Mouse (Mus musculus) forebrain, embryonic 16.5 days (tissue): ENCODE results near the gene Tbca. TPM values are rescaled to one million over a fixed set of nuclear protein-coding genes. Genes with fewer than 3 reads are reported as not detected.
A peak's percentile ranks its signal among the peaks of the same experiment; 100 is the strongest.

Source experiments
- ATAC-seq: fragments of 200-750 bp; cut with Nextera tagmentation; 2 replicates; pipeline ENCODE4 v1.8.0; 2017; ENCODE audit warnings: mild to moderate bottlenecking, moderate library complexity
- H3K27ac ChIP-seq: fragments of 300-500 bp; sonication (generic); 2 replicates; pipeline ENCODE4 v1.5.1; 2014; ENCODE audit warnings: low read length, control low read depth
- H3K27me3 ChIP-seq: fragments of 300-500 bp; sonication (generic); replicated peaks from 2 replicates; pipeline ENCODE4 v1.6.1; 2014; ENCODE audit warnings: low read length; ENCODE audit not compliant: control insufficient read depth, insufficient read depth
- H3K36me3 ChIP-seq: fragments of 300-500 bp; sonication (generic); 2 replicates; pipeline ENCODE4 v1.6.1; 2014; ENCODE audit not compliant: control insufficient read depth, insufficient read depth
- H3K4me1 ChIP-seq: fragments of 300-500 bp; sonication (generic); replicated peaks from 2 replicates; pipeline ENCODE4 v1.6.1; 2014; ENCODE audit warnings: low read length; ENCODE audit not compliant: control insufficient read depth, insufficient read depth
- H3K4me2 ChIP-seq: fragments of 300-500 bp; sonication (generic); 2 replicates; pipeline ENCODE4 v1.6.1; 2014; ENCODE audit warnings: mild to moderate bottlenecking, low read length, control low read depth
- H3K4me3 ChIP-seq: fragments of 300-500 bp; sonication (generic); replicated peaks from 2 replicates; pipeline ENCODE4 v1.5.1; 2014; ENCODE audit warnings: mild to moderate bottlenecking, low read length, control low read depth
- H3K9ac ChIP-seq: fragments of 300-500 bp; sonication (generic); replicated peaks from 2 replicates; pipeline ENCODE4 v1.6.1; 2014; ENCODE audit warnings: low read depth, low read length, control low read depth
- H3K9me3 ChIP-seq: fragments of 300-500 bp; sonication (generic); 2 replicates; pipeline ENCODE4 v1.6.1; 2016; ENCODE audit warnings: low read length; ENCODE audit not compliant: control insufficient read depth
- WGBS: fragments of 180-500 bp; shearing (Covaris S2); extraction: QIAGEN DNeasy Blood & Tissue Kit; methylation state at CpG from one replicate; pipeline ENCODE4 v1.1.7; 2014; 5-methylcytosine and 5-hydroxymethylcytosine counted together
- polyA plus RNA-seq: library from polyadenylated mRNA; unstranded; fragments of >200 nt; fragmentation: Nextera tagmentation; extraction: Ambion mirVana; gene quantifications from 2 replicates; pipeline ENCODE4 v1.2.1, GENCODE M21; 2015

The Tbca gene
- polyA plus RNA-seq, 1 experiment from 2014 or later: 242 TPM

DNA sequence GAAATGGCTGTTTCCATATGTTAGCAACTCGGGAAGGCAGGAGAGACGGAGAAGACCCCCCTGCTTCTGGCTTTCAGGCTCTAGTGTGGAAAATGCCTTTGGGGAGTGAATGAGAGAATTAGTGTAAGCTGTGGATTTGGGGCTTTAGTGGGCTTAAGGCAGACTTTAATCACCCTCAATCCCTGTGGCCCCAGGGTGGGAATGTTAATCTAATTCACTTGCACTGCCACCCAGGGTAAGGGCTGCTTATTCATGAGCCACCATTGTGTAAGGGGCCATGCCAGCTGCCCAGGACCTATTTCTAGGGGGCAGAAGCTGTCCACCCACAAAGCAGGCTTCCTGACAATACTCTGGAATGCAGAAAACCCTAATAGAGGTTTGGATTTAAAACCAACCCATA is 78.2 kb downstream of the Tbca start:
- ATAC-seq: no peak
- peaks cover 10% of the 10 kb centered on the region for H3K4me1 ChIP-seq
- no peaks in the 10 kb centered on the region for H3K36me3 ChIP-seq
- peaks cover 75% of the 10 kb centered on the region for H3K27me3 ChIP-seq
- WGBS: 8% methylated on average over 2 of the region's 2 CpGs
- no peaks in the 10 kb centered on the region for H3K9me3 ChIP-seq
- H3K4me2 ChIP-seq: no peak overlapping the region
- no peak overlapping the region for H3K27ac ChIP-seq
- no peak overlapping the region for H3K4me3 ChIP-seq
- no peak overlapping the region for H3K9ac ChIP-seq

DNA sequence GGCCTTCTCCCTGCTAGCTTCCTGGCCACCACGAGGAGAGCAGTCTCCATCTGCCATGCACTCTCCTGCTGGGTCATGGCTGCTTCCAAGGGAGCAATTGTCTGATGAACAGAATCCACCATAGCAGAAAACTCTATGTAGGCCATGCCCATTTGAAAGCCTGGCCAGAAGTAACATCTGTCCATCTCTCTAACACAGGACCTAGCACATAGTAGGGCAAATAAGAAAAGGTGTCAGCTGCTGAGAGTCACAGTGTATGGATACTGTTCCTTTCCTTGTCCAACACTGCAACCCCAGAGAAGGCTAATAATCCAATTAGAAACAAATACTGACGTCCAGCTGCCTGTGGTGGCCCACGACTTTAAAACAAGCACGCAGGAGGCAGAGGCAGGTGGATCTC is 79.1 kb downstream of the Tbca start:
- Histone ChIP-seq H3K27me3 (peaks cover 74% of the 10 kb centered on the region), H3K27ac (no peak overlapping the region), H3K4me2 (no peak overlapping the region), H3K9me3 (no peaks in the 10 kb centered on the region), H3K36me3 (no peaks in the 10 kb centered on the region), H3K9ac (no peak overlapping the region), H3K4me3 (no peak overlapping the region), H3K4me1 (peaks cover 10% of the 10 kb centered on the region)
- WGBS: 40% methylated on average over 4 of the region's 4 CpGs
- ATAC-seq: no peak

DNA sequence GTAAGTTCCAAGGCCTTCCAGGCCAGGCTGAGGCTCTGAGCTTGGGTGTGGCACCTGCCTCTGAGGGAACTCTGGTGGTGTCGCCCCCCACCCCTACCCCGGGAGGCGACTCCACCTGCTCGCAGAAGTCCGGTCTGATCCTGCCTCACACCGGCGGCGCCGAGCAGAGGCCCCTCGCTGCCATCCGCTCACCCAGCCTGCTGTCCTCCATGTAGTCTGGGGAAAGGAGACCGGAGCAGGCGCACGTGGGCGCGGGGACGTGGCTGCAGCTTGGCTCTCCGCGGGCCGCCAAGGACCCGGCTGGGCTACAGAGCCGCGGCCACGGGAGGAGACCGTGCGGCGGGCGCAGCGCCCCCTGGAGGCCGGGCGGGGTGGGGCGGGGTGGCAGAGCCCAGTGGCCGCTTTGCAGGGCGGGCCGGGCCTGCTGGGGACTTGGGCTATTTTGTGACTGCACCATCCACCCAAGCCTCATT is 79.8 kb downstream of the Tbca start:
- Histone ChIP-seq H3K9ac (no peak overlapping the region), H3K27ac (no peak overlapping the region), H3K27me3 (peaks cover 67% of the 10 kb centered on the region), H3K36me3 (no peaks in the 10 kb centered on the region), H3K4me3 (peak overlapping the region; percentile 29), H3K9me3 (no peaks in the 10 kb centered on the region), H3K4me1 (peaks cover 10% of the 10 kb centered on the region), H3K4me2 (peak overlapping the region; percentile 45)
- peak; percentile 82 for ATAC-seq
- under 1% methylated on average over 29 of the region's 35 CpGs for WGBS

DNA sequence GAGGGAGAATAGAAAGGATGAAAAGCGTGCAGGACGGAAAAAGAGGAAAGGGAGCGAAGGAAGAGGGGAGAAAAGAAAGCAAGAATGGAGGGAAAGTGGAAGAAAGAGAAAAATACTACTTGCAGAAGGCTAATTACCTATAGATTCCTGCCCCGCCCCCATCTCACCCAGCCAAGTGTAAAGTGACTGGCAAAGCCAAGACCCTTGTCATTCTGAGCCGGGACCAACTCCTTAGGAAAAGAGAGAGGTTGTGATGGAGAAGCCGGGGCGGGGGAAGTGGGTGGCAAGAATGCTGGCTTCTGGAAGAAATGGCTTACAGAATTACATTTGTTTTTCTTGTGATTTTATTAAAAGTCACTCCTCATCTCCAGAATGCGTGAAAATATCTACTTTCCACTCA is 80.8 kb downstream of the Tbca start:
- no peak overlapping the region for H3K4me2 ChIP-seq
- peaks cover 10% of the 10 kb centered on the region for H3K4me1 ChIP-seq
- H3K9ac ChIP-seq: no peak overlapping the region
- no peaks in the 10 kb centered on the region for H3K36me3 ChIP-seq
- H3K4me3 ChIP-seq: no peak overlapping the region
- H3K27me3 ChIP-seq: peaks cover 58% of the 10 kb centered on the region
- H3K9me3 ChIP-seq: no peaks in the 10 kb centered on the region
- no peak overlapping the region for H3K27ac ChIP-seq
- WGBS: 3% methylated on average over 8 of the region's 8 CpGs
- no peak for ATAC-seq

DNA sequence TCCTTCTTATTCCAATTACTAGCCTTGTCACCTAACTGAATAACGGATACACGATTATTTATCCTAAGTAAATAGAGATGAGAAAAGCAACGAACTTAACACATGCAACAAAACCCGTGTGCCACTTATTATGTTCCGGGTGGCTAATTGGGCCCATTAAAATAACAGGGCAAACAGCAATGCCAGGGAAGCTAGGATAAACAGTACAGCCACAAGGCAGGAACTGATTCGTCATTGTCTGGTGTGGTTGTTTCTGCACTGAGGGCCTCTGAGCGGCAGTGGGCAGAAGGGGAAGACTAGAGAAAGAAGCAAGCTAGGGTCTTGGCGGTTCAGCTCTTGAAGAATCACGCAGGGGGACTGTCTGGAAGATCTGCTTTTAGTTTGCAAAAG is 81.4 kb downstream of the Tbca start:
- H3K27me3 ChIP-seq: peaks cover 58% of the 10 kb centered on the region
- no peaks in the 10 kb centered on the region for H3K9me3 ChIP-seq
- WGBS: 2% methylated on average over 9 of the region's 9 CpGs
- ATAC-seq: no peak
- no peak overlapping the region for H3K4me3 ChIP-seq
- no peak overlapping the region for H3K9ac ChIP-seq
- H3K36me3 ChIP-seq: no peaks in the 10 kb centered on the region
- peaks cover 10% of the 10 kb centered on the region for H3K4me1 ChIP-seq
- H3K4me2 ChIP-seq: no peak overlapping the region
- no peak overlapping the region for H3K27ac ChIP-seq

DNA sequence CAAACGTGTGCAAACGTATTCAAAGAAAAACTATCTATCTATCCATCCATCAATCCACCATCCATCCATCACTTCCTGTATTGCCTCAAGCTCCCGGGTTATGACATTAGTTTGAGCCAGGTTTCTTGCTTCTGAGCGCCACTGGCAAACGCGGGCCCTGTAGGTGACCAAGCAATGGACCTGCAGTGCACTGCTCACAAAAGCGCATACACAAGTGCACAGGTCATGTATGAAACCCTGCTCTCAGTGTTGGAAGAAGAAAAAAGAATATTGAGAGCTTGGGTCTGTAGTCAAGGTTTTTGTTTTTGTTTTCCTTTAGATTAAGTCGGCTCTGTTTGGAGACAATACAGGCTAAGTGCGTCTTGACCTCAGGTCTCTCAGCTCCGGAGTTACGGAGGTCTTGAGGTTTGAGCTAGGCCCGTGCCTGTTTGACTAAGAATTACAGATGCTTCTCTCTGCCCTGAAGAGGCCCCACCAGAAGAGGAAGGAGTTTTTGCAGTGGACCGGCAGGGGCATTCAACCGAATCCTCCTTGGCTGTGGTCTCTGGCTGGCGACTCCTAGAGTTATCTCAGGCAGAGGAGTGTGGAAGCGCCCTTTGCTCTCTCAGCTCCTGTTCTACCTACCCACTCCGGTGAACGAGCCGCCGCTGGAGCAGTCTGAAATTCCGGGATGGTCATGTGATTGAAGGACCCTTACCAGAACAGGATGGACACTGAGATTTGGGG is 81.9 kb downstream of the Tbca start:
- WGBS: under 1% methylated on average over 21 of the region's 21 CpGs
- peaks cover 55% of the 10 kb centered on the region for H3K27me3 ChIP-seq
- no peak overlapping the region for H3K9ac ChIP-seq
- H3K27ac ChIP-seq: no peak overlapping the region
- no peak for ATAC-seq
- H3K9me3 ChIP-seq: no peaks in the 10 kb centered on the region
- no peaks in the 10 kb centered on the region for H3K36me3 ChIP-seq
- no peak overlapping the region for H3K4me2 ChIP-seq
- H3K4me1 ChIP-seq: peaks cover 10% of the 10 kb centered on the region
- no peak overlapping the region for H3K4me3 ChIP-seq

DNA sequence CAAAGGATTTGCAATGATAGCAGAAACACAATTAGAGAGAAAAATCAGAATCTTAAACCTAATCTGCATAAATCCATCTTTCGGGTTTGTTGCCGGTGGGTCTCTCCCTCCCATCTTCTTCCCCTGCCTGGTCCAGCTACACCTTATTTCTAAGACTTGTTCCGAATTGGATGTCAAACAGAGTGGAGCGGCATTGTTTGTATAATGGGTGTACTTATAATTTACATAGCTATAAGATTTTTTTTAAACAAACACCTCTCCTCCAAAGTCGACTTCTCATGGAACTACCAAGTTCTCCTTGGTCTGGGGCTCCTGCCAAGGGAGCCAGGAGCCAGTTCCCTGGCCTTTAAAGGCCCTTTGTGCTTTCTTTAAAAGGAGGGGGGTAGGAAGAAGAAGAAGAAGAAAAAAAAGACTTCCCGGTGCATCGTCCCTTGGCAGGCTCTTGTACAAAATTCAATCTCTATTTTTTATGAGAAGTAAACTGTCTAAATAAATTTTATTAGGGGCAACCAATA is 83.2 kb downstream of the Tbca start:
- no peak overlapping the region for H3K4me3 ChIP-seq
- H3K4me1 ChIP-seq: peaks cover 10% of the 10 kb centered on the region
- WGBS: 2% methylated on average over 7 of the region's 7 CpGs
- H3K36me3 ChIP-seq: no peaks in the 10 kb centered on the region
- no peak for ATAC-seq
- H3K4me2 ChIP-seq: no peak overlapping the region
- H3K9me3 ChIP-seq: no peaks in the 10 kb centered on the region
- H3K27ac ChIP-seq: no peak overlapping the region
- peaks cover 52% of the 10 kb centered on the region for H3K27me3 ChIP-seq
- H3K9ac ChIP-seq: no peak overlapping the region

DNA sequence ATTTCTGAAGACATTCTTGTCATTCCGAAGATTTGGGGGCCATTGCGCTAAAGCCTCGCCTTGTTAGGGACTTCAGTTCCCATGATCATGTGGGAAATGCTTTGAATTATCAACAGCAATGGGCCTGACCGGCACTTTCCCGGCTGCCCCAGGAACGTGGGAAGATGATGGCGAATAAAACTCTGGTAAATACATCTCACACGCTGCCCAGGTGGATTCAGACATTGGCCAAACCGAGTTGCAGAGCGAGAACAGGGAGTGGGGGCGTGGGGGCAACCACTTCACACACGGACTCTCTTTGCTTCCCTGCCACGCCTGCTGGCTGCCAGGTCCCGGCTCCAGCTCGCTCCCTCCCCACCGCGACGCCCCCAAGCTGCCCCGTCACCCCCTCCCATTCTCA is 83.7 kb downstream of the Tbca start:
- no peaks in the 10 kb centered on the region for H3K9me3 ChIP-seq
- no peak overlapping the region for H3K4me2 ChIP-seq
- no peak overlapping the region for H3K4me3 ChIP-seq
- ATAC-seq: no peak
- H3K27me3 ChIP-seq: peaks cover 52% of the 10 kb centered on the region
- H3K36me3 ChIP-seq: no peaks in the 10 kb centered on the region
- peaks cover 10% of the 10 kb centered on the region for H3K4me1 ChIP-seq
- no peak overlapping the region for H3K9ac ChIP-seq
- H3K27ac ChIP-seq: no peak overlapping the region
- WGBS: under 1% methylated on average over 19 of the region's 19 CpGs

DNA sequence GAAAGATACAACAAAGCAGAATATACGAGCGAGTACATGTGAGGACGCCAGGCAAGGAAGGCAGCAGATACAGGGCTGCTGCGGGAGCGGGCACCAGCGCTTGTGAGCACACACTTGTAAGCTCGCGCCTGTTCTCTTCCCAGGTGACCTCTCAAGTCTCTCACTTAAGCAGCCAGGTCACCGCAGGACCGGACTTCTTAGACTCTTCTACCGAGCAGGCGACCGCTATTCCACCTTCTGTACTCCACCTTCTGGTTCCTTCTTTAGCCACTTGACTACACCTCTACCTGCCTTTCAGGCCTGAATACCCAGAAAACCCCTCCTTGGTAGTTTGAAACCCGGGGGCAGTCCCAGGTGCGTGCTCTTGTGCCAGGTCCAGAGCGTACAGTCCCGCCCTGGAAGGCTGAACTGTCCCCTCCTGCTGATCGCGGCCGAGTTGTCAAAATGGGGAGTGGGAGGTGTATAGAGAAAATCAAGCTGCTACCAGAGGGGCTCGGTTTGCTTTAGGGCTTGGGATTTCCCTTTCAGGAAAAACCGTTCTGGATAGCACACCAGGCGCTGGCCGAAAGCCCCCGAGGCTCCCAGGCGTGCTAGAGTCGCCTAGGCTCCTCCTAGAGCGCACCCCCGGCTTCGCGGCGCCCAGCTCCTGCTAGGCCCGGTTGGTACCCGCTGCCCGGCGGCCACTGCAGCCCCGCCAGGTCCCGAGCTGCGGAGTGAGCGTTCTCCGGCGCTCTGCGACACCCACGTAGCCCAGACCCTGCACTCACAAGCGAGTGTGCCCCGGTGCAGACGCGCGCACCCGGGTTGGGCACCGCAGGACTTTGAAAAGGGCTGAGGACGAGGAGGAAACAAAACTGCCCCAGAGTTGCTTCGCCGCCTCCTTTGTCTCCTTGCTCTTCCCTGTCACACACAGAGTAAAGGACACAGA is 84.7 kb downstream of the Tbca start:
- H3K9me3 ChIP-seq: no peaks in the 10 kb centered on the region
- no peaks in the 10 kb centered on the region for H3K36me3 ChIP-seq
- H3K4me3 ChIP-seq: no peak overlapping the region
- peaks cover 10% of the 10 kb centered on the region for H3K4me1 ChIP-seq
- peak; percentile 16; the same call in 1 of the 2 replicates for ATAC-seq
- H3K4me2 ChIP-seq: no peak overlapping the region
- no peak overlapping the region for H3K9ac ChIP-seq
- H3K27ac ChIP-seq: no peak overlapping the region
- WGBS: under 1% methylated on average over 54 of the region's 54 CpGs
- peaks cover 48% of the 10 kb centered on the region for H3K27me3 ChIP-seq
